Mouse (Mus musculus): ENCODE measurements around the gene Ube2i. TPM values are rescaled to one million over a fixed set of nuclear protein-coding genes. Genes with fewer than 3 reads are reported as not detected.
"Not testable (repeated sequence)": the region's sequence is repeated elsewhere in the genome, so short reads cannot be mapped to it uniquely, and the experiment has no call there.

Ube2i gene
- polyA plus RNA-seq, 1 experiment from 2014 or later: 766 TPM

GRCm38 (mm10) chr17:25224586-25225222, 49.7 kb downstream of the Ube2i start:
- WGBS: 89% methylated on average over 7 of the region's 7 CpGs
- Histone ChIP-seq H3K27ac (no peak overlapping the region), H3K4me2 (no peak overlapping the region)

GRCm38 (mm10) chr17:25222951-25223601, 51.3 kb downstream of the Ube2i start:
- Histone ChIP-seq H3K36me3 (ENCODE audit: poor library complexity, severe bottlenecking) (peaks cover 15% of the 10 kb centered on the region), H3K4me3 (peak overlapping the region; percentile 6; the same call in 1 of the 2 replicates), H3K9ac (0 out of 2 replicates have a peak overlapping the region, but pooled peaks have one; percentile 1), H3K4me2 (peak overlapping the region; percentile 66), H3K27ac (no peak overlapping the region), H3K27me3 (no peaks in the 10 kb centered on the region), H3K4me1 (peaks cover 14% of the 10 kb centered on the region), H3K9me3 (replicated peaks) (no peaks in the 10 kb centered on the region)
- no peak for ATAC-seq
- WGBS: 36% methylated on average over 6 of the region's 6 CpGs

More at GRCm38 (mm10) chr17:25224586-25225222, 49.7 kb downstream of the Ube2i start:
- Histone ChIP-seq H3K4me1 (peaks cover 14% of the 10 kb centered on the region), H3K9ac (no peak overlapping the region), H3K4me3 (no peak overlapping the region), H3K36me3 (ENCODE audit: poor library complexity, severe bottlenecking) (peaks cover 15% of the 10 kb centered on the region), H3K27me3 (no peaks in the 10 kb centered on the region), H3K9me3 (replicated peaks) (no peaks in the 10 kb centered on the region)
- ATAC-seq: no peak

DNA sequence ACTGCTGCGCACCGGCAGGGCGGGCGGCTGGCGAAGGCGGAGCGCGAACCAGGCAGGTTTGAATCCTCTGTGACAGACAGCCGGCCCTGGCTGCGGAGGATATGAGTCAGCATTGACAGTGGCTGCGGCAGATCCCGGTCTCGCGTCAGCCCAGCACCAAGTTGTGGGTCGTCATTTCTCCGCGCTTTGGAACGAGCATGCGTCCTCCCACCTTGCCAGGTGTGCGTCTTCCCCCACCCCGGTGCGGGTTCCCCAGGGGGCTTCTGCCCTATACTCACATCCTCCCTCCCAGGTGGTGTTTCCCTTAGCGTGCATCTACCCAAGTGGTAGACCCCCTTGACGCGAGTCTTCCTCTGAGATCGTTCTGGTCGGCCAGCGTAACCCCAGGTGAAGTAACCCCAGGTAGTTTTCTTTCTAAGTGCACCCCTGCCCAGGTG, 51.9 kb downstream of the Ube2i start:
- not testable (repeated sequence) for H3K27ac ChIP-seq; H3K27me3 ChIP-seq; H3K9me3 ChIP-seq (replicated peaks)
- Histone ChIP-seq H3K4me3 (peak overlapping the region; percentile 6; the same call in 1 of the 2 replicates), H3K36me3 (ENCODE audit: poor library complexity, severe bottlenecking) (peaks cover 16% of the 10 kb centered on the region), H3K4me1 (peaks cover 14% of the 10 kb centered on the region), H3K4me2 (peak overlapping the region; percentile 66), H3K9ac (peak overlapping the region; percentile 40; the same call in 1 of the 2 replicates)
- 14% methylated on average over 14 of the region's 28 CpGs for WGBS
- peak; percentile 89 for ATAC-seq

GRCm38 (mm10) chr17:25221821-25222503, 52.5 kb downstream of the Ube2i start:
- no peaks in the 10 kb centered on the region for H3K27me3 ChIP-seq
- no peak overlapping the region for H3K27ac ChIP-seq
- peaks cover 14% of the 10 kb centered on the region for H3K4me1 ChIP-seq
- H3K9ac ChIP-seq: peak overlapping the region; percentile 66
- ATAC-seq: peak; percentile 80
- peak overlapping the region; percentile 66 for H3K4me2 ChIP-seq
- WGBS: 2% methylated on average over 20 of the region's 30 CpGs
- H3K4me3 ChIP-seq: peak overlapping the region; percentile 39
- H3K36me3 ChIP-seq (ENCODE audit: poor library complexity, severe bottlenecking): peaks cover 21% of the 10 kb centered on the region
- H3K9me3 ChIP-seq (replicated peaks): no peaks in the 10 kb centered on the region

- H3K9ac ChIP-seq: no peak overlapping the region
- no peak for ATAC-seq
- peaks cover 14% of the 10 kb centered on the region for H3K4me1 ChIP-seq
- no peaks in the 10 kb centered on the region for H3K9me3 ChIP-seq (replicated peaks)
- no peak overlapping the region for H3K27ac ChIP-seq
- H3K4me2 ChIP-seq: no peak overlapping the region
- H3K27me3 ChIP-seq: no peaks in the 10 kb centered on the region
- no peak overlapping the region for H3K4me3 ChIP-seq
- WGBS: 74% methylated on average over 1 of the region's 1 CpGs
- H3K36me3 ChIP-seq (ENCODE audit: poor library complexity, severe bottlenecking): peaks cover 27% of the 10 kb centered on the region
These were observed 53.7 kb downstream of the Ube2i start for GRCm38 (mm10) chr17:25220746-25221145.

DNA sequence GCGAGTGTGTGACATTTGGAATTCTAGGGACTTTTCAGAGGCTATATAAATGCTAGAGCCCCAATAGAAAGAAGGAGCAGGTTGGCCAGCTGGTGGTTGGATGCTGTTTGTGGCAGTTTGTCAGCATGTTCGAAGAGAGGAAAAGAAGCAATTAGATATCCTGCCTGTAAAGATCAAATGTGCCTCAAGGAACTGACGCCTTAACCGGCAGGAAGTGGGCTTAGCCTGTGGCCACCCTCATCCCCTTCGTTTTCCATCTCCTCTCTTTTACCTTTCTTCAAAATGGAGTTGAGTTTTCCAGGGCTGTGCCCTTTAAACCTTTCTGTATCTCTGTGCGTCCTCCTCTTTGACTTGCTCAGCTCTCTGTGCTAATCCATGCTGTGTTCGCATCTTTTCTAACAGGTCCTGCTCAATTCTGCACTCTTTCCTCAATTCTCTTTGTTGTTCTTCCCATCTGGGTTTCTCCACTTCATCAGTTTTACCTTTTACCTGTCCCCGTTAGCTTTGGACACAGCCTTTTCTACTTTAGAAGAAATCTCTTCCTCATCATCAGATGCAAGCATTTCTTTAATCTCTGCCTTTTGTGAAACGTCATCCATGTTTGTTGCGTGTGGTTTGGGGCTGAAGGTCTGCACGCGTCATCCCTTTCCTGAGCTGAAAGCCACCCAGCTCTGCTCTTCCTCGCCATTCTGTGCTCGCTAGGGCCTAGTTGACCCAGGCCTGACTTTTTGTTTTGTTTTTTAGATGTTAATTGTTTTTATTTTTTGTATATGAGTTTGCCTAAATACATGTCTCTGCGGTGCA, 54.7 kb downstream of the Ube2i start:
- Histone ChIP-seq H3K4me2 (no peak overlapping the region), H3K27ac (no peak overlapping the region), H3K9me3 (replicated peaks) (no peaks in the 10 kb centered on the region), H3K4me1 (peaks cover 14% of the 10 kb centered on the region), H3K36me3 (ENCODE audit: poor library complexity, severe bottlenecking) (peaks cover 33% of the 10 kb centered on the region), H3K4me3 (no peak overlapping the region), H3K27me3 (no peaks in the 10 kb centered on the region), H3K9ac (no peak overlapping the region)
- 95% methylated on average over 15 of the region's 15 CpGs for WGBS
- ATAC-seq: no peak

GRCm38 (mm10) chr17:25218967-25219366, 55.5 kb downstream of the Ube2i start:
- Histone ChIP-seq H3K4me2 (no peak overlapping the region), H3K27me3 (no peaks in the 10 kb centered on the region), H3K9me3 (replicated peaks) (no peaks in the 10 kb centered on the region), H3K9ac (no peak overlapping the region), H3K4me3 (no peak overlapping the region), H3K36me3 (ENCODE audit: poor library complexity, severe bottlenecking) (peaks cover 40% of the 10 kb centered on the region), H3K4me1 (peaks cover 14% of the 10 kb centered on the region), H3K27ac (no peak overlapping the region)
- 92% methylated on average over 9 of the region's 9 CpGs for WGBS
- ATAC-seq: no peak

- WGBS: 82% methylated on average over 3 of the region's 3 CpGs
These were observed 59.0 kb downstream of the Ube2i start for GRCm38 (mm10) chr17:25215431-25215830.

More at GRCm38 (mm10) chr17:25215431-25215830, 59.0 kb downstream of the Ube2i start:
- Histone ChIP-seq H3K4me1 (no peaks in the 10 kb centered on the region), H3K4me2 (no peak overlapping the region), H3K27me3 (no peaks in the 10 kb centered on the region), H3K4me3 (no peak overlapping the region), H3K27ac (no peak overlapping the region), H3K36me3 (ENCODE audit: poor library complexity, severe bottlenecking) (peaks cover 71% of the 10 kb centered on the region), H3K9ac (no peak overlapping the region), H3K9me3 (replicated peaks) (no peaks in the 10 kb centered on the region)
- no peak for ATAC-seq

Small RNA genes within 50 kb of the gene (microRNA-seq; reads per million reads assigned to microRNA genes)
- 2.4 reads per million for gene Mir3547

Other genes starting within 250 kb of the Ube2i start
- gene Tmem204, start 191.0 kb downstream of the Ube2i start, polyA plus RNA-seq (2015; fragmentation: Nextera tagmentation; extraction: Ambion mirVana): 7.7 and 10.1 TPM in 2 replicates
- gene Telo2, start 158.7 kb downstream of the Ube2i start, polyA plus RNA-seq (2015; fragmentation: Nextera tagmentation; extraction: Ambion mirVana): 41.2 and 45.3 TPM in 2 replicates
- gene Ptx4, start 153.9 kb downstream of the Ube2i start, polyA plus RNA-seq (2015; fragmentation: Nextera tagmentation; extraction: Ambion mirVana): not detected in 2 replicates
- 23.6 and 29.6 TPM in 2 replicates for gene Clcn7, start 141.2 kb downstream of the Ube2i start, polyA plus RNA-seq (2015; fragmentation: Nextera tagmentation; extraction: Ambion mirVana)
- gene Ccdc154, start 112.2 kb downstream of the Ube2i start, polyA plus RNA-seq (2015; fragmentation: Nextera tagmentation; extraction: Ambion mirVana): not detected in 2 replicates
- gene Gm38655, start 99.2 kb downstream of the Ube2i start, polyA plus RNA-seq (2015; fragmentation: Nextera tagmentation; extraction: Ambion mirVana): not detected in 2 replicates
- 38.3 and 38.6 TPM in 2 replicates for gene BC003965, start 90.1 kb downstream of the Ube2i start, polyA plus RNA-seq (2015; fragmentation: Nextera tagmentation; extraction: Ambion mirVana)
- gene Unkl, start 86.2 kb downstream of the Ube2i start, polyA plus RNA-seq (2015; fragmentation: Nextera tagmentation; extraction: Ambion mirVana): 7.9 and 10.6 TPM in 2 replicates
- 71.9 and 74.8 TPM in 2 replicates for gene Gnptg, start 34.5 kb downstream of the Ube2i start, polyA plus RNA-seq (2015; fragmentation: Nextera tagmentation; extraction: Ambion mirVana)
- 63.3 and 64.3 TPM in 2 replicates for gene Tsr3, start 34.5 kb downstream of the Ube2i start, polyA plus RNA-seq (2015; fragmentation: Nextera tagmentation; extraction: Ambion mirVana)
- gene Baiap3, start 18.3 kb downstream of the Ube2i start, polyA plus RNA-seq (2015; fragmentation: Nextera tagmentation; extraction: Ambion mirVana): 3.6 and 5.2 TPM in 2 replicates
- gene Prss34, start 23.8 kb upstream of the Ube2i start, polyA plus RNA-seq (2015; fragmentation: Nextera tagmentation; extraction: Ambion mirVana): not detected in 2 replicates
- not detected in 2 replicates for gene Prss28, start 34.0 kb upstream of the Ube2i start, polyA plus RNA-seq (2015; fragmentation: Nextera tagmentation; extraction: Ambion mirVana)
- not detected in 2 replicates for gene Prss29, start 44.0 kb upstream of the Ube2i start, polyA plus RNA-seq (2015; fragmentation: Nextera tagmentation; extraction: Ambion mirVana)
- gene Tpsab1, start 70.9 kb upstream of the Ube2i start, polyA plus RNA-seq (2015; fragmentation: Nextera tagmentation; extraction: Ambion mirVana): not detected in 2 replicates
- not detected in 2 replicates for gene Tpsb2, start 91.7 kb upstream of the Ube2i start, polyA plus RNA-seq (2015; fragmentation: Nextera tagmentation; extraction: Ambion mirVana)
- 0.66 and 1.0 TPM in 2 replicates for gene Tpsg1, start 94.7 kb upstream of the Ube2i start, polyA plus RNA-seq (2015; fragmentation: Nextera tagmentation; extraction: Ambion mirVana)
- gene Cacna1h, start 159.2 kb upstream of the Ube2i start, polyA plus RNA-seq (2015; fragmentation: Nextera tagmentation; extraction: Ambion mirVana): 7.9 and 9.1 TPM in 2 replicates
- 0.57 and 0.82 TPM in 2 replicates for gene Tekt4, start 180.0 kb upstream of the Ube2i start, polyA plus RNA-seq (2015; fragmentation: Nextera tagmentation; extraction: Ambion mirVana)
- gene Sstr5, start 222.7 kb upstream of the Ube2i start, polyA plus RNA-seq (2015; fragmentation: Nextera tagmentation; extraction: Ambion mirVana): 0.10 and 0.11 TPM in 2 replicates

All from forebrain, embryonic 13.5 days (tissue).